Mouse (Mus musculus) heart, adult 2 months (tissue): ENCODE results near the gene Pja2.
"Not testable (repeated sequence)": the region's sequence is repeated elsewhere in the genome, so short reads cannot be mapped to it uniquely, and the experiment has no call there.

Source experiments
- CTCF ChIP-seq: fragments of 200-600 bp; IDR thresholded peaks from 2 replicates; pipeline ENCODE4 v1.8.1; 2022; ENCODE audit warnings: antibody characterized with exemption, mild to moderate bottlenecking, moderate library complexity
- EP300 ChIP-seq: fragments of 200-500 bp; IDR thresholded peaks from 2 replicates; pipeline ENCODE4 v1.6.1; 2011; ENCODE audit warnings: low read depth, low read length, control low read depth; ENCODE audit not compliant: insufficient read depth
- POLR2A ChIP-seq: fragments of 200-500 bp; IDR thresholded peaks from 2 replicates; pipeline ENCODE4 v1.6.1; 2011; ENCODE audit warnings: mild to moderate bottlenecking, low read depth, low read length, control low read depth; ENCODE audit not compliant: insufficient read depth

- TF ChIP-seq CTCF, POLR2A, EP300: not testable (repeated sequence)
Observed at GRCm38 (mm10) chr17:64314523-64314922, 17.2 kb downstream of the Pja2 start.
